Mouse (Mus musculus) frontal cortex, adult (tissue): Measurements from ENCODE around the gene Ttyh2.

Experiments
- ATAC-seq: cut with Nextera tagmentation; 2 replicates; pipeline ENCODE4 v1.9.2; 2017; ENCODE audit warnings: mild to moderate bottlenecking, moderate library complexity, mixed read lengths; ENCODE audit not compliant: low TSS enrichment

The Ttyh2 gene

GRCm38 (mm10) chr11:114681054-114681453, 5.8 kb downstream of the Ttyh2 start:
- no peak for ATAC-seq

- ATAC-seq, result no peak
Measured at GRCm38 (mm10) chr11:114682321-114682900, 7.2 kb downstream of the Ttyh2 start.

- ATAC-seq, result no peak
Measured at GRCm38 (mm10) chr11:114683029-114683721, 7.9 kb downstream of the Ttyh2 start.

GRCm38 (mm10) chr11:114683722-114684621, 8.7 kb downstream of the Ttyh2 start:
- no peak for ATAC-seq

- ATAC-seq, result no peak
Measured at GRCm38 (mm10) chr11:114684627-114685373, 9.6 kb downstream of the Ttyh2 start.

- ATAC-seq, result no peak
Measured at GRCm38 (mm10) chr11:114685526-114686040, 10.4 kb downstream of the Ttyh2 start.

- no peak for ATAC-seq
Measured at GRCm38 (mm10) chr11:114686221-114686959, 11.2 kb downstream of the Ttyh2 start.

GRCm38 (mm10) chr11:114687574-114688188, 12.4 kb downstream of the Ttyh2 start:
- ATAC-seq, result no peak

GRCm38 (mm10) chr11:114688729-114689128, 13.5 kb downstream of the Ttyh2 start:
- ATAC-seq, result no peak

- peak; percentile 57; the same call in 1 of the 2 replicates for ATAC-seq
Measured at GRCm38 (mm10) chr11:114690192-114690591, 15.0 kb downstream of the Ttyh2 start.

- ATAC-seq, result no peak
Measured at GRCm38 (mm10) chr11:114691454-114692182, 16.4 kb downstream of the Ttyh2 start.

GRCm38 (mm10) chr11:114692601-114693000, 17.4 kb downstream of the Ttyh2 start:
- no peak for ATAC-seq

GRCm38 (mm10) chr11:114693456-114693855, 18.2 kb downstream of the Ttyh2 start:
- no peak for ATAC-seq

GRCm38 (mm10) chr11:114694451-114694850, 19.2 kb downstream of the Ttyh2 start:
- ATAC-seq, result no peak

GRCm38 (mm10) chr11:114698496-114698895, 23.3 kb downstream of the Ttyh2 start:
- no peak for ATAC-seq

GRCm38 (mm10) chr11:114699511-114699910, 24.3 kb downstream of the Ttyh2 start:
- ATAC-seq, result peak; percentile 74

- ATAC-seq, result no peak
Measured at GRCm38 (mm10) chr11:114702311-114702995, 27.2 kb downstream of the Ttyh2 start.

GRCm38 (mm10) chr11:114702996-114703361, 27.7 kb downstream of the Ttyh2 start:
- ATAC-seq, result no peak
